Mouse (Mus musculus) heart, postnatal 4 days (tissue): Measurements from ENCODE around the gene Pet117. TPM values are rescaled to one million over a fixed set of nuclear protein-coding genes. Genes with fewer than 3 reads are reported as not detected.
"Not testable (repeated sequence)": the region's sequence is repeated elsewhere in the genome, so short reads cannot be mapped to it uniquely, and the experiment has no call there.

ENCODE experiments used
- DNase-seq: peaks from one replicate; pipeline ENCODE4 v3.0.0; 2021
- total RNA-seq, 2 experiments: library from RNA; stranded (reverse); gene quantifications; 2 replicates each; pipeline ENCODE4 v1.2.3; 2021

Gene Pet117
- total RNA-seq: 10 to 100 TPM in 1 of 2 experiments, 1 to 10 TPM in 1; 9.3 to 11.7 TPM

- DNase-seq: peak; percentile 97
Observed at GRCm38 (mm10) chr2:144368400-144369019, at the start of gene Pet117, which contains the start of gene Kat14. Pet117 (plus strand) TSS chr2:144368996. Kat14 (plus strand) TSS chr2:144368983.

GRCm38 (mm10) chr2:144324218-144324617, 44.6 kb upstream of the Pet117 start:
- DNase-seq: no peak

- no peak for DNase-seq
Observed at GRCm38 (mm10) chr2:144329451-144329850, 39.3 kb upstream of the Pet117 start.

- no peak for DNase-seq
Observed at GRCm38 (mm10) chr2:144329937-144330336, 38.9 kb upstream of the Pet117 start.

- DNase-seq: no peak
Observed at GRCm38 (mm10) chr2:144330352-144330959, 38.3 kb upstream of the Pet117 start.

GRCm38 (mm10) chr2:144330960-144331371, 37.8 kb upstream of the Pet117 start:
- peak; percentile 23 for DNase-seq

- DNase-seq: peak; percentile 14
Observed at GRCm38 (mm10) chr2:144331401-144332302, 37.1 kb upstream of the Pet117 start, which contains the start of gene Ovol2. Ovol2 (minus strand) TSS chr2:144332146.

GRCm38 (mm10) chr2:144332486-144332885, 36.3 kb upstream of the Pet117 start:
- no peak for DNase-seq

GRCm38 (mm10) chr2:144333138-144333842, 35.5 kb upstream of the Pet117 start:
- no peak for DNase-seq

- no peak for DNase-seq
Observed at GRCm38 (mm10) chr2:144337230-144337629, 31.6 kb upstream of the Pet117 start.

- no peak for DNase-seq
Observed at GRCm38 (mm10) chr2:144337701-144338100, 31.1 kb upstream of the Pet117 start.

GRCm38 (mm10) chr2:144338149-144338548, 30.6 kb upstream of the Pet117 start:
- DNase-seq: not testable (repeated sequence)

- DNase-seq: no peak
Observed at GRCm38 (mm10) chr2:144343158-144343557, 25.6 kb upstream of the Pet117 start.

- no peak for DNase-seq
Observed at GRCm38 (mm10) chr2:144348525-144348924, 20.3 kb upstream of the Pet117 start.

GRCm38 (mm10) chr2:144352843-144353242, 16.0 kb upstream of the Pet117 start:
- no peak for DNase-seq

- DNase-seq: no peak
Observed at GRCm38 (mm10) chr2:144369020-144369421, 225 bp downstream of the Pet117 start.

- no peak for DNase-seq
Observed at GRCm38 (mm10) chr2:144369511-144369910, 715 bp downstream of the Pet117 start.

- DNase-seq: no peak
Observed at GRCm38 (mm10) chr2:144371566-144371965, 2.8 kb downstream of the Pet117 start.

- DNase-seq: no peak
Observed at GRCm38 (mm10) chr2:144373063-144373462, 4.3 kb downstream of the Pet117 start.

GRCm38 (mm10) chr2:144375063-144375703, 6.4 kb downstream of the Pet117 start:
- DNase-seq: no peak

- DNase-seq: no peak
Observed at GRCm38 (mm10) chr2:144381293-144381692, 12.5 kb downstream of the Pet117 start.

GRCm38 (mm10) chr2:144381741-144382140, 12.9 kb downstream of the Pet117 start:
- DNase-seq: no peak
